Mouse (Mus musculus) stomach, postnatal 0 days (tissue): ENCODE measurements around the gene Tcp10a. TPM values are rescaled to one million over a fixed set of nuclear protein-coding genes. Genes with fewer than 3 reads are reported as not detected.
"Not testable (repeated sequence)": the region's sequence is repeated elsewhere in the genome, so short reads cannot be mapped to it uniquely, and the experiment has no call there.

Source experiments
- ATAC-seq: fragments of 200-750 bp; cut with Nextera tagmentation; 2 replicates; pipeline ENCODE4 v1.8.0; 2017; ENCODE audit not compliant: low FRiP score, low TSS enrichment
- DNase-seq: peaks from one replicate; pipeline ENCODE4 v3.0.0-alpha.2; 2016; ENCODE audit warnings: low spot score
- H3K27ac ChIP-seq: fragments of 300-500 bp; sonication (generic); replicated peaks from 2 replicates; pipeline ENCODE4 v1.5.1; 2014; ENCODE audit warnings: mild to moderate bottlenecking, control low read depth
- H3K27me3 ChIP-seq: fragments of 300-500 bp; sonication (generic); 2 replicates; pipeline ENCODE4 v1.6.1; 2014; ENCODE audit warnings: low read length; ENCODE audit not compliant: control insufficient read depth, insufficient read depth
- H3K36me3 ChIP-seq: fragments of 300-500 bp; sonication (generic); 2 replicates; pipeline ENCODE4 v1.6.1; 2014; ENCODE audit warnings: low read length, mixed read lengths; ENCODE audit not compliant: control insufficient read depth, insufficient read depth
- H3K4me1 ChIP-seq: fragments of 300-500 bp; sonication (generic); replicated peaks from 2 replicates; pipeline ENCODE4 v1.6.1; 2014; ENCODE audit warnings: antibody characterized with exemption; ENCODE audit not compliant: control insufficient read depth, insufficient read depth
- H3K4me2 ChIP-seq: fragments of 300-500 bp; sonication (generic); replicated peaks from 2 replicates; pipeline ENCODE4 v1.6.1; 2014; ENCODE audit warnings: low read depth, mild to moderate bottlenecking, control low read depth, moderate library complexity
- H3K4me3 ChIP-seq: fragments of 300-500 bp; sonication (generic); 2 replicates; pipeline ENCODE4 v1.5.1; 2014; ENCODE audit warnings: low read depth, low read length, control low read depth
- H3K9ac ChIP-seq: fragments of 300-500 bp; sonication (generic); 2 replicates; pipeline ENCODE4 v1.6.1; 2014; ENCODE audit warnings: mild to moderate bottlenecking, low read length, control low read depth, mixed read lengths
- H3K9me3 ChIP-seq: fragments of 300-500 bp; sonication (generic); 2 replicates; pipeline ENCODE4 v1.6.1; 2016; ENCODE audit warnings: low read length; ENCODE audit not compliant: control insufficient read depth
- WGBS: fragments of 180-500 bp; shearing (Covaris S2); extraction: QIAGEN DNeasy Blood & Tissue Kit; methylation state at CpG from one replicate; pipeline ENCODE4 v1.1.7; 2014; 5-methylcytosine and 5-hydroxymethylcytosine counted together
- polyA plus RNA-seq: library from polyadenylated mRNA; unstranded; fragments of >200 nt; fragmentation: Nextera tagmentation; extraction: Ambion mirVana; gene quantifications from 2 replicates; pipeline ENCODE4 v1.2.1, GENCODE M21; 2015

Gene Tcp10a
- polyA plus RNA-seq, 1 experiment from 2014 or later = not detected

GRCm38 (mm10) chr17:7389898-7390297 is 65.5 kb downstream of the Tcp10a start:
- not testable (repeated sequence) for DNase-seq, H3K9ac ChIP-seq, H3K9me3 ChIP-seq, H3K4me1 ChIP-seq, H3K36me3 ChIP-seq, H3K27me3 ChIP-seq, ATAC-seq, H3K4me3 ChIP-seq, H3K4me2 ChIP-seq, H3K27ac ChIP-seq
- WGBS = 73% methylated on average over 7 of the region's 7 CpGs

DNA sequence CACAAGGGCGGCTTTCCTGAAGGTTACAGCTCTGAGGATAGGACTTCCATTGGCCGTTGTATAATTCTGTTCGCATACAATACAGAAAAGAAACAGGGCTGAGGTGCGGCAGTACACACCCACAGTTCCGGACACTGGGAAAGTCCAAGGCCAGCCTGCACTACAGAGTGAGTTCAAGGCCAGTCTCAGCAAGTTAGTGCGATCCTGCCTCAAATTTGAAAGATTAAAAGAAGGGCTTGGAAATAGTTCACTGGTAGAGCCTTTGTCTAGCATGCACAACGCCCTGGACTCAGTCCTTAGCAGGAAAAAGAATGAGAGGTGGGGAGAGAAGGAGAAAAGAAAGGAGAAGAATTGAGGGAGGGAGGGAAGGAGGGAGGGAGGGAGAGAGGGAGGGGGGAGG is 70.7 kb downstream of the Tcp10a start:
- DNase-seq, H3K4me3 ChIP-seq, H3K4me1 ChIP-seq, H3K27ac ChIP-seq, H3K9me3 ChIP-seq, H3K27me3 ChIP-seq, H3K9ac ChIP-seq, H3K4me2 ChIP-seq, H3K36me3 ChIP-seq, ATAC-seq: not testable (repeated sequence)
- 77% methylated on average over 7 of the region's 7 CpGs for WGBS

Other genes with a start within 250 kb of the Tcp10a start
- 2.0 and 2.6 TPM in 2 replicates for gene Rps6ka2, start 154.5 kb upstream of the Tcp10a start, polyA plus RNA-seq
- 0.27 and 0.46 TPM in 2 replicates for gene Ttll2, start 28.1 kb downstream of the Tcp10a start, polyA plus RNA-seq
- not detected in 2 replicates for gene Gm49630, start 47.3 kb downstream of the Tcp10a start, polyA plus RNA-seq
- 2.6 and 3.8 TPM in 2 replicates for gene Unc93a2, start 60.8 kb downstream of the Tcp10a start, polyA plus RNA-seq